Mouse (Mus musculus) left cerebral cortex, adult 8-10 months (tissue): ENCODE results near the gene Jam3. TPM values are rescaled to one million over a fixed set of nuclear protein-coding genes. Genes with fewer than 3 reads are reported as not detected.

Experiments used
- DNase-seq, 2 experiments: peaks; one replicate each; pipeline ENCODE4 v3.0.0; 2022; ENCODE audit warnings: low spot score in 2 of 2
- total RNA-seq, 4 experiments: library from RNA; stranded (reverse); gene quantifications; 2 replicates each; pipeline ENCODE4 v1.2.4; 2022

Gene Jam3
- total RNA-seq, 4 experiments from 2014 or later: 34.7 to 44.4 (median 38.4) TPM

DNA sequence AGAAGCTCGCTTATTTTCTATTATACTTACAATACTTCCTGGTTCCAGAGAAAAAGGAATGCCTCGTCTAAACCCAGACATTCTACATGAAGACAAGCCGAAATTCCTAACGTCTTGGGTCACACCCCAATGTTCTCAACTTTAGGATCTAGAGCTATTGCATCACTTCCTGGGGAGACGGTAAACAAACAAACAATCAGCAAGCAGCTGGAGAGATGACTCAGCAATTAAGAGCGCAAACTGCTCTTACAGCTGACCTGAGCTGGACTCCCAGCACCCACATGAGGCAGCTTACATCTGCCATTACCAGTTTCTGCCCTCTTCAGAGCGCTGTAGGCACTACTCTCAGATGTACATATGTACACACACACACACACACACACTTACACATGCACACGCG, 34.0 kb downstream of the Jam3 start:
- DNase-seq: no peak

GRCm38 (mm10) chr9:27111756-27112155, 43.5 kb downstream of the Jam3 start:
- DNase-seq: no peak

- DNase-seq: peak in 1 of 2 experiments; percentile 65
Measured at GRCm38 (mm10) chr9:27110681-27111080, 44.5 kb downstream of the Jam3 start.

DNA sequence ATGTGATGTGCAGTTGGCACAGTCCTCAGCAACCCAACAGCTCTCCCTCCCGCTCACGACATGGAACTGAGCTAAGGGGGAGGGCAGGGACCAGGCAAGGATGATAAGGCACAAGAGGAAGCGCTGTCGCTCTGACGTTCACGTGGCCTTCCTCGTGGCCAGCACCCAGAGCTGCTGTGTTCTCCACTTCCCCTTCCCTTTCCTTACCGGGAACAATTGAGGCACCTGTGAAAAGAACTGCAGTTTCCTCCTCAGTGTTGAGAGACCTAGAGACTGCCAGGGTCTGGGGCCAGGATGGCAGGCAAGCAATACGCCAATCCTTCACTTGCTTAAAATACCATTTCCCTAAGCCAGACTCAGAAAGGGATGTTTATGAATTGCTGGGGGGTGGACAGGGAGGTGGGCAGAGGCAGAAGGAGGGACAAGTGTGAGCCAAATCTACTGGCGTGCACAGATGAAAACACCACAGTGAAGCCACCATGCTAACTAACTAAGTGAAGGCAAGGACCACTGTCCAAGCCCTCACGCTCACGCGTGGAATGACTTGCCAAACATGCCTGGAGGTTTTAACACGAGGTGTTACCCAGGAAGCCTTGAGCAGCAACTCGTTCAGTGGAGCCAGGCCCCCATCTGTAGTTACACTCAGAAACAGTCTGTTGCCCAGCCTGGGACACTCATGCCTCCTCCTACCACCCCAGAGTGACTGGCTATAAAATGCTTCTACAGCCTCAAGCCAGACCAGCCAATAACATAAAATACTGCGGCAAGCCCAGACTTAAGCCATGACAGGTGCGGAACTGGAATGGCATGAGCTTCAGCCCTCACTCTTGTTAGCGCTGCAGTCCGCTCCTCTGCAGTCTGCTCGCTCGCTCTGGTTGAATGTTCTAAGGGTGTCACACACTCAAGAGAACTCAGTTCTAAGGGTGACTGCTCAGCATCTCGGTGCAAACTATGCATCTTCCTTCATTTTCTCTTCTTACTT, 45.4 kb downstream of the Jam3 start:
- peak in 1 of 2 experiments; percentile 66 for DNase-seq

DNA sequence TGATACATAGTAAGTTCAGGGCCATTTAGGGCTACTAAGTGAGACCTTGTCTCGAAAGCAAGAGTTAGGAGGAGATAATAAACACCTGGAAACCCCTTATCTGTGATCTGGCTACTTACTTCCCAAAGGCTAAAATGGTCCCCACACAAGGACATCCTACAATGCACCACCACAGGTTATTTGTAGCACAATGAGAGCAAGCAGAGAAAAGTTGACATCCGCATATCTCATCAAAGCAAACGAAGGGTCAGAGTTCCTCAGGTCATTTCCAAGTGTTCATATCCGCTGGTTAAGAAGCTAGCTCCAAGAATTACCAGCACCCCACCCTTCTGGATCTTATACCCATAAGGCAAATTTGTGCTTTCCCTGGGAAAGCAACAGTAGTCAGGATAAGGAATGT, 46.8 kb downstream of the Jam3 start:
- no peak for DNase-seq

- no peak for DNase-seq
Measured at GRCm38 (mm10) chr9:27106081-27106480, 49.1 kb downstream of the Jam3 start.

GRCm38 (mm10) chr9:27101466-27101865, 53.8 kb downstream of the Jam3 start:
- no peak for DNase-seq

- DNase-seq: no peak
Measured at GRCm38 (mm10) chr9:27099474-27099873, 55.7 kb downstream of the Jam3 start.

DNA sequence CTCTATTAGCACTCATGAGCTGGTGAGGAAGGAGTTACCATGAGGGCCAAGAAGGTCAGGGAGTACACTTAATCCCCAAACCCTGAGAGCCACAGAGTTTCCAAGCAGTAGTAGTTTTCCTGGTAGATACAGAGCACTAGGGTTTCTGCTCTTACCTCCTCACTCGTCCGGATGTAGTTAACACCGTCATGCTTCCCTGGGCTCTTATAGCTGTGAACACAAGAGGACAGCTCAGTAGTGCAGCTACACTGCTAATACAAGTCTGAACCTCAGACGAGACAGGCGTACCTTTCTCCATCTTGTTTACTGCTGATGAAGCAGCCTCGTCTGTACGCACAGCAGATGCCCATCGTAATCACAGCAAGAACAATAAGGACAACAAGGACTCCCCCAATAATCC, 56.7 kb downstream of the Jam3 start:
- DNase-seq: no peak

GRCm38 (mm10) chr9:27098092-27098491, 57.1 kb downstream of the Jam3 start:
- DNase-seq: no peak

- no peak for DNase-seq
Measured at GRCm38 (mm10) chr9:27092916-27093315, 62.3 kb downstream of the Jam3 start.

DNA sequence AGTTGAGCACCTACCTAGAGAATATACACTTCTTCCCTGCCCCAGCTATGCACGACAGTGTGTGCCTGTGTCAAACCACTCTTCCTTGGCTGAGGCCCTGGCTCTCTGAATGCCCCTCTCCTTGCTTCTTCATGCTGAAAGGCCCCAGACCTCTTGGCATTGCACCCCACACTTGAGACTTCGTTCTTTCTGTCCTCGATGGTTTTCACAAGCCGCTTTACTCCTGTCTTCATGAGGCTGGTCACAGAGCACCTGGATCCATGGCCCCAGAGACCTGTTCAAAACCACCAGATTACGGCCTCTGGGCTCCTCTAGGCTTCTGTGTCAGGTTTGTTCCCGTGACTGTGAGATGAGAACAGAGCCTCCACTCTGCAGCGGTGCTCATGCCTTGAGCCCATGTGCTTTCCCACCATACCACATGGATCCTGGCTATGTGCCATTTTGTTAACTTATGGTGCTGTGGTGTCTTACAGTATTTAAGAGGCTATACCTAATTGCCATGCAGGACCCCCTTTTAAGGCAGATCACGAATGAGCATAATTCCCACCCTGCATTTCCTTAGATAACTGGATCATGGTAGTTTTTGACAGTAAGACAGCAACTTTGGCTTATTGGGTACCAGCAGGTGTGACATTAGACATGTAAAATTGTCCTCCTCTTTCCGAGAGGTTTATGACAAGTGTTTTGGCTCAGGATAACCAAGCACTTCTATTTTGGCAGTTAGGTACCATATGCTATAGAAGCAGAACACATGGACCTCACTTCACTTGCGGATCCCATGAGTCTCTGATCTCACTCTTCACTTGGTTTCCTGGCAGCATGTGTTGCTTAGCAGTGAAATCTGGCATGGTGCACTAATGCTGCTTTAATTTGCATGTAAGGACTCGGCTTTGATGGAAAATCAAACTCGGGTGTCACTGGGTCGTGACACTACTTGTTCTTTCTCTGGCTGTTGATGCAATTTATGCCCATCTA, 64.1 kb downstream of the Jam3 start:
- DNase-seq: peak in 1 of 2 experiments; percentile 55

DNA sequence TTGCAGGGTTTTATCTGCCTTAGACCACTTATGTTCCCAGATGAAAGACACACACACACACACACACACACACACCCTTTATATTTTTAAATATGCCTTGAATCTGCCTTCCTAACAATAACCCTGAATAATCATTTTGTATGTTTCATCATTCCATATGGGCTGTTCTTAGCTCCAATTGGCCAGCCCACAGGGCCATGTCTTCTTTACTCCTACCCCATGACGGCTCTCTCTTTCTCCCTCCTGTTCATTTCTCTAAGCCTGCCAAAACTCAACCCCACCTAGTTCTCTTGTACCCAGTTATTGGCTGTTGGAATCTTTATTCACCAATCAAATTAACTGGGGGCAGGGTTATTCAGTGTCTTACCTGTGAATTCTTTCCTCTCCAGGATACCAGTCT, 65.1 kb downstream of the Jam3 start:
- DNase-seq: no peak

DNA sequence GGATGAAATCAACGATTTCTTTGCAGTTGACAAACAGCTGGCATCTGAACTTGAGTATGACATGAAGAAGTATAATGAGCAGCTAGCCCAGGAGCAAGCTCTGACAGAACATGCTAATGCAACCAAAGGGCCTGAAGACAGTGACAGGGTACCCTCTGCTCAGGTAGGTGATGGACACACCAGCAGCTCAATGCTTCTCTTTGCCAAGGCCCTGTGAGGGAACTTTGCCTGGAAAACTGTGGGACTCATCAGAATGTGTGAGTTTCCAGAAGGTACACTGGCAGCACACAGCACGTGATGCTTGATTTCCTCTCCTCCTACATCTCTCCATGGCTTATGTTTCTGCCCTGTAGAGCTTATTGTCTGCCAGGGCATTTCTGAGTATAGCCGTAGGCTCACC, 67.8 kb downstream of the Jam3 start:
- no peak for DNase-seq

- no peak for DNase-seq
Measured at GRCm38 (mm10) chr9:27086256-27086655, 69.0 kb downstream of the Jam3 start.

- DNase-seq: no peak
Measured at GRCm38 (mm10) chr9:27075812-27076211, 79.4 kb downstream of the Jam3 start.

DNA sequence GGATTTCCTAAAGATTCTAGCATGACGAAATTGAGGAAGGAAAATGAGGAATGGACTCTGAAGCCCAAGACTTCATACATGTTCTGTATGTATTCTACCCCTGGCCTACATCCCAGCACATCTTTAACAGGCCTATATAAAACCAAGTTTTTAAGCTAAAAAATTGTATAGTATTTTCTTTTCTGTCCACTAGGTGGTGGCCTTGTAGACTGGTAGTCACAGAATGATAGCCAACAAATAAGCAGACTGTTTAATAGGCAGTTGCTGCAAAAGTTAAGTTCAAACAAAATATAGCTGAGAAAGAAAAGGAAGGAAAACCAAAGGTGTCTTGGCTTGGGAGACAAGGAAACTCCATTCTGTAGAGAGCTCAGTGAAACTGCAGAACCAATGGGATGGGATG, 80.5 kb downstream of the Jam3 start:
- no peak for DNase-seq

DNA sequence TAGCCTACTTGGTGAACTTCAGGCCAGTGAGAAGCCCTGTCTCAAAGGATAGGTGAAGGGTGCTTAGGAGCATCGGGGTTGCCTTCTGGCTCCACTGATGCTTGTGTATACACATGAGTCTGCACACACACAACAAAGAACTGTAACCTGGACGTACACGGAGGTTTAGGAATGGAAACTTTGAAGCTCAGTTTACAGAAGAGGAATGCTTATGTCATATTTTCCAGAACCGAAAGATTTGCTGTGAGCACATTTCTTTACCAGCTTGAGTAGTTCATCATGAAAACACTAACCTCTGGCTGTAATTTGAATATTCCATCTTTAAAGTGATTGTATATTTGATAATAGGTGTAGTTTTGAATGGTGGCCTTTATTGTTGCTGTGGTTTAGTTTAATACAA, 84.3 kb downstream of the Jam3 start:
- no peak for DNase-seq

DNA sequence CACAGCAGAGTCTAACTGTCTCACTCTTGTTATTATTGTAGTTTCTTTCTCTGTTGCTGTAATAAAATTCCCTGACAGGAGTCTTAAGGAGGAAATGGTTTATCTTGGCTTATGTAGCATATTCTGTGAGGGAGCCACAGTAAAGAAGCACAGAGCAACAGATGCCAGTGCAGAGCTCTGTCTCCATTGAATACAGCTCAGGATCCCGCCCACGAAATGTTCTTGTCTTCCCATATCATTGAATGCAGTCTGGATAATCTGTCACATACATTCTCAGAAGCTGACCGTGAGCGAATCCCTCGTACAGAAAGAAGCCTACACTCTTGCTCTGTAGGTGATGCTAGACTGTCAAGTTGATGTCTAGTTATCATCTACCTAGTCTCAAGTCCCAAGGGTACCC, 96.9 kb downstream of the Jam3 start:
- DNase-seq: peak in 1 of 2 experiments; percentile 49

DNA sequence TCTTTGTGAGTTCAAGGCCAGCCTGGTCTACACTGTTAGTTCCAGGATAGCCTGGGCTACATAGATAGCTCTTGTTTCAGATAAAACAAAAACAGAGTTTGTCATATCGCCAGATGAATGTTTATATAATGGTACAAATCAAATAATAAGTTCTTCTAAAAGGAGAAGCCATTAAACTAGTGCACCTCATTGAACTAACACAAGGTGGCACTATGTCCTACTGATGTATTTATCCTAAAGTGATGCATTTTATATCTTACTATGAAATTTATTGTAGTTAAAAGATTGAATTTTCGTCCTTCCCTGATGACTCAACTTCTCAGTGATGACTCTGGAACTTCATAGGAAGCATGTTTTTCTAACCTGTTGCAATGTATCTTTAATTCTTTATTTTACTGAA, 105.7 kb downstream of the Jam3 start:
- DNase-seq: no peak
